Mouse (Mus musculus) liver, embryonic 14 days (tissue): ENCODE measurements around the gene Ubap2l. TPM values are rescaled to one million over a fixed set of nuclear protein-coding genes. Genes with fewer than 3 reads are reported as not detected.

Experiments used
- polyA plus RNA-seq: library from polyadenylated mRNA; depleted of rRNA; stranded (reverse); fragments of >200 nt; gene quantifications from 2 replicates; pipeline ENCODE4 v1.2.3, GENCODE M21; 2012; rRNA removed

Ubap2l gene
- 52.3 and 56.0 TPM in 2 replicates for polyA plus RNA-seq

GRCm38 (mm10) chr3:90052351-90053241, at the start of gene Ubap2l:
Gene Ubap2l, minus strand, starts transcription at chr3:90052628.

GRCm38 (mm10) chr3:90072294-90072693, 19.9 kb upstream of the Ubap2l start, which contains the start of gene Tpm3:
Gene Tpm3, plus strand, starts transcription at chr3:90072649.

GRCm38 (mm10) chr3:90051441-90052350, 732 bp downstream of the Ubap2l start, which contains the start of gene 4933434E20Rik:
Gene 4933434E20Rik, plus strand, starts transcription at chr3:90051636.

GRCm38 (mm10) chr3:89998612-89999054, 53.8 kb downstream of the Ubap2l start, which contains the start of gene Hax1:
Gene Hax1, minus strand, starts transcription at chr3:89998780.

GRCm38 (mm10) chr3:89963221-89963763, 89.1 kb downstream of the Ubap2l start, which contains the start of gene Atp8b2:
Gene Atp8b2, minus strand, starts transcription at chr3:89963508.

Other genes starting within 250 kb of the Ubap2l start
- gene She, start 221.3 kb downstream of the Ubap2l start, polyA plus RNA-seq, result 0.60 and 0.61 TPM in 2 replicates
- gene Il6ra, start 139.4 kb downstream of the Ubap2l start, polyA plus RNA-seq, result 0.78 and 1.2 TPM in 2 replicates
- gene Atp8b2, start 89.1 kb downstream of the Ubap2l start, polyA plus RNA-seq, result 2.8 TPM in 2 replicates
- 65.3 and 70.2 TPM in 2 replicates for gene Hax1, start 53.8 kb downstream of the Ubap2l start, polyA plus RNA-seq
- gene 4933434E20Rik, start 992 bp downstream of the Ubap2l start, polyA plus RNA-seq, result 17.5 and 23.7 TPM in 2 replicates
- 84.8 and 95.8 TPM in 2 replicates for gene Tpm3, start 20.0 kb upstream of the Ubap2l start, polyA plus RNA-seq
- gene Nup210l, start 51.5 kb upstream of the Ubap2l start, polyA plus RNA-seq, result 0.25 and 0.33 TPM in 2 replicates
- 1,354 and 1,509 TPM in 2 replicates for gene Rps27, start 161.0 kb upstream of the Ubap2l start, polyA plus RNA-seq
- gene Rab13, start 161.1 kb upstream of the Ubap2l start, polyA plus RNA-seq, result 4.5 and 4.6 TPM in 2 replicates
- 20.6 and 26.0 TPM in 2 replicates for gene Jtb, start 179.0 kb upstream of the Ubap2l start, polyA plus RNA-seq
- 0.23 and 0.30 TPM in 2 replicates for gene Creb3l4, start 190.9 kb upstream of the Ubap2l start, polyA plus RNA-seq
- 9.5 and 10.7 TPM in 2 replicates for gene Slc39a1, start 195.5 kb upstream of the Ubap2l start, polyA plus RNA-seq
- gene Crtc2, start 201.5 kb upstream of the Ubap2l start, polyA plus RNA-seq, result 6.6 and 7.9 TPM in 2 replicates
- 3.5 and 4.3 TPM in 2 replicates for gene Dennd4b, start 212.6 kb upstream of the Ubap2l start, polyA plus RNA-seq
- gene Gatad2b, start 240.6 kb upstream of the Ubap2l start, polyA plus RNA-seq, result 4.7 and 5.7 TPM in 2 replicates